ENCODE assay signal across 10 mouse cellular contexts in genomic region chr7:49428947-49429346, GRCm38 (mm10).
DNase-seq lines count a peak whose midpoint lies in the region; ATAC-seq lines count a peak whose summit lies in the region.
"Had no signal": no experiment of that assay in that cellular context is flagged by ENCODE, and none has a peak within 500 bp of the region (broad histone marks: within the 10 kb centered on the region; RNA-seq: fewer than 3 reads in every experiment).

No protein-coding gene starts in this region.

- H3K4me3 ChIP-seq in heart, embryonic 14.5 days (ENCODE audit: control insufficient read depth in 1 of 2, insufficient read depth in 1 of 2, low read depth in 1 of 2, low read length in 2 of 2): no peak overlapping the region
- H3K4me3 ChIP-seq in intestine, embryonic 15.5 days (replicated peaks): no peak overlapping the region
- H3K4me3 ChIP-seq in midbrain, embryonic 15.5 days: no peak overlapping the region
- H3K4me3 ChIP-seq: erythroblast, embryonic 14.5 days had no signal

- no peaks in the 10 kb centered on the region for H3K9me3 ChIP-seq in heart, embryonic 14.5 days (ENCODE audit: control insufficient read depth, low read length)
- no peaks in the 10 kb centered on the region for H3K9me3 ChIP-seq in intestine, embryonic 15.5 days
- H3K9me3 ChIP-seq in midbrain, embryonic 15.5 days: no peaks in the 10 kb centered on the region

- peak; percentile 28; the same call in 1 of the 2 replicates for ATAC-seq in heart, embryonic 14.5 days (ENCODE audit: insufficient number of reproducible peaks, insufficient read depth, low FRiP score, low read depth)
- ATAC-seq in intestine, embryonic 15.5 days: peak; percentile 69
- peak; percentile 84 for ATAC-seq in midbrain, embryonic 15.5 days (replicated peaks)
- ATAC-seq: Patski had no signal

- no peaks in the 10 kb centered on the region for H3K36me3 ChIP-seq in heart, embryonic 14.5 days (ENCODE audit: control insufficient read depth, insufficient read depth, low read length)
- H3K36me3 ChIP-seq in intestine, embryonic 15.5 days: no peaks in the 10 kb centered on the region
- H3K36me3 ChIP-seq in midbrain, embryonic 15.5 days (replicated peaks): no peaks in the 10 kb centered on the region

- H3K4me2 ChIP-seq in heart, embryonic 14.5 days (ENCODE audit: low read length): no peak overlapping the region
- no peak overlapping the region for H3K4me2 ChIP-seq in intestine, embryonic 15.5 days (replicated peaks)
- no peak overlapping the region for H3K4me2 ChIP-seq in midbrain, embryonic 15.5 days

- no peak for DNase-seq in heart, adult 18-20 months
- peak; percentile 70 for DNase-seq in ZHBTc4 (ENCODE audit: low read depth, low spot score)
- no peak for DNase-seq in ovary, postnatal 36 days (ENCODE audit: low spot score)
- no peak for DNase-seq in Muller cell, postnatal 12 days (ENCODE audit: inconsistent ontology term)
- DNase-seq in thymus, postnatal 14 days: no peak

- no peaks in the 10 kb centered on the region for H3K4me1 ChIP-seq in heart, embryonic 14.5 days (ENCODE audit: control insufficient read depth in 2 of 2, insufficient read depth in 2 of 2, low read length in 2 of 2)
- H3K4me1 ChIP-seq in intestine, embryonic 15.5 days (replicated peaks): no peaks in the 10 kb centered on the region
- peaks cover 10% of the 10 kb centered on the region for H3K4me1 ChIP-seq in midbrain, embryonic 15.5 days

- no peak overlapping the region for H3K9ac ChIP-seq in heart, embryonic 14.5 days (ENCODE audit: low read length)
- H3K9ac ChIP-seq in intestine, embryonic 15.5 days: no peak overlapping the region
- H3K9ac ChIP-seq in midbrain, embryonic 15.5 days: no peak overlapping the region

- WGBS in heart, embryonic 14.5 days: 62% methylated on average over 5 of the region's 5 CpGs
- 70% methylated on average over 5 of the region's 5 CpGs for WGBS in intestine, embryonic 15.5 days
- WGBS in midbrain, embryonic 15.5 days: 66% methylated on average over 5 of the region's 5 CpGs

- H3K27me3 ChIP-seq in heart, embryonic 14.5 days (ENCODE audit: control insufficient read depth, insufficient read depth, low read length): no peaks in the 10 kb centered on the region
- no peaks in the 10 kb centered on the region for H3K27me3 ChIP-seq in intestine, embryonic 15.5 days (replicated peaks)
- H3K27me3 ChIP-seq in midbrain, embryonic 15.5 days (replicated peaks): no peaks in the 10 kb centered on the region
- H3K27me3 ChIP-seq: Patski had no signal

- no peak overlapping the region for H3K27ac ChIP-seq in heart, embryonic 14.5 days (replicated peaks in 1 of 2; ENCODE audit: control insufficient read depth in 1 of 2, insufficient read depth in 1 of 2, low read depth in 2 of 2, low read length in 2 of 2)
- H3K27ac ChIP-seq in intestine, embryonic 15.5 days: no peak overlapping the region
- no peak overlapping the region for H3K27ac ChIP-seq in midbrain, embryonic 15.5 days

Comparison
In these comparisons a context has a peak if more than half of its experiments do, and no peak if none do; other contexts are left out.
1. ATAC-seq: peak in every context shown above with its lines; median percentile 84 in midbrain, embryonic 15.5 days; 69 in intestine, embryonic 15.5 days; 28 in heart, embryonic 14.5 days.